Mouse (Mus musculus) kidney, postnatal 0 days (tissue): ENCODE data around the gene Cntnap5c. TPM values are rescaled to one million over a fixed set of nuclear protein-coding genes. Genes with fewer than 3 reads are reported as not detected.

Experiments used
- ATAC-seq: fragments of 200-750 bp; cut with Nextera tagmentation; replicated peaks from 2 replicates; pipeline ENCODE4 v1.8.0; 2017; ENCODE audit warnings: low read depth, moderate number of reproducible peaks, moderate TSS enrichment, moderate library complexity; ENCODE audit not compliant: low FRiP score
- DNase-seq: peaks from one replicate; pipeline ENCODE4 v3.0.0-alpha.2; 2016; ENCODE audit warnings: low spot score
- H3K27ac ChIP-seq: fragments of 300-500 bp; sonication (generic); 2 replicates; pipeline ENCODE4 v1.5.1; 2014; ENCODE audit warnings: mild to moderate bottlenecking
- H3K27me3 ChIP-seq: fragments of 300-500 bp; sonication (generic); 2 replicates; pipeline ENCODE4 v1.6.1; 2014; ENCODE audit warnings: low read length, mixed read lengths; ENCODE audit not compliant: insufficient read depth
- H3K36me3 ChIP-seq: fragments of 300-500 bp; sonication (generic); 2 replicates; pipeline ENCODE4 v1.6.1; 2014; ENCODE audit warnings: low read length, mixed read lengths; ENCODE audit not compliant: insufficient read depth
- H3K4me1 ChIP-seq: fragments of 300-500 bp; sonication (generic); replicated peaks from 2 replicates; pipeline ENCODE4 v1.6.1; 2014; ENCODE audit warnings: antibody characterized with exemption, low read length, mixed read lengths; ENCODE audit not compliant: insufficient read depth
- H3K4me2 ChIP-seq: fragments of 300-500 bp; sonication (generic); 2 replicates; pipeline ENCODE4 v1.6.1; 2014; ENCODE audit warnings: mild to moderate bottlenecking, low read length, moderate library complexity, mixed read lengths
- H3K4me3 ChIP-seq: fragments of 300-500 bp; sonication (generic); replicated peaks from 2 replicates; pipeline ENCODE4 v1.5.1; 2014; ENCODE audit warnings: low read depth, low read length
- H3K9ac ChIP-seq: fragments of 300-500 bp; sonication (generic); 2 replicates; pipeline ENCODE4 v1.6.1; 2014; ENCODE audit warnings: low read depth, low read length
- H3K9me3 ChIP-seq: fragments of 300-500 bp; sonication (generic); replicated peaks from 2 replicates; pipeline ENCODE4 v1.6.1; 2016; ENCODE audit warnings: low read length, inconsistent platforms, mixed read lengths
- CTCF ChIP-seq: IDR thresholded peaks from 2 replicates; pipeline ENCODE4 v1.5.1; 2016; ENCODE audit warnings: antibody characterized with exemption, low read depth, mild to moderate bottlenecking, moderate library complexity
- WGBS: fragments of 180-500 bp; shearing (Covaris S2); extraction: QIAGEN DNeasy Blood & Tissue Kit; methylation state at CpG from one replicate; pipeline ENCODE4 v1.1.7; 2014; 5-methylcytosine and 5-hydroxymethylcytosine counted together
- polyA plus RNA-seq: library from polyadenylated mRNA; unstranded; fragments of >200 nt; fragmentation: Nextera tagmentation; extraction: Ambion mirVana; gene quantifications from 2 replicates; pipeline ENCODE4 v1.2.1, GENCODE M21; 2015

The Cntnap5c gene
- not detected in 2 replicates for polyA plus RNA-seq

- ATAC-seq (peak; percentile 91), DNase-seq (peak; percentile 74)
- Histone ChIP-seq H3K27me3 (no peaks in the 10 kb centered on the region), H3K36me3 (no peaks in the 10 kb centered on the region), H3K27ac (no peak within 1 kb of the TSS), H3K9me3 (no peaks in the 10 kb centered on the region), H3K4me3 (no peak within 1 kb of the TSS), H3K4me1 (no peaks in the 10 kb centered on the region), H3K4me2 (no peak within 1 kb of the TSS), H3K9ac (no peak within 1 kb of the TSS)
- no peak for TF ChIP-seq CTCF
- 20% methylated on average over 26 of the region's 26 CpGs for WGBS
These were observed at the start of gene Cntnap5c for GRCm38 (mm10) chr17:57768622-57769610. TSS of gene Cntnap5c (plus strand) at chr17:57769570.

DNA sequence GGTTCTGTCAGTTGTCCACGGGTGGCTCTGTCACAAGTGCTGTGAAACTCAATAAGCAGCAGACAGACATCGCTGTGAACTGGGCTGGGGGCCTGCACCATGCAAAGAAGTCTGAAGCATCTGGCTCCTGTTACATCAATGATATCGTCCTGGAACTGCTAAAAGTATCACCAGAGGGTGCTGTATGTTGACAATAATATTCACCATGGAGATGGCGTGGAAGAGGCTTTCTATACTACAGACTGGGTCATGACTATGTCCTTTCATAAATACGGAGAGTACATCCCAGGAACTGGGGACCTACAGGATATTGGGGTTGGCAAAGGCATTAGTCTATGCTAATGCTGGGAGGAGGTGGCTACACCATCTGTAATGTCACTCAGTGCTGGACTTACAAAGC, 27.3 kb upstream of the Cntnap5c start, which contains the start of gene Gm21834:
Gm21834 (minus strand) TSS at position 101 of the 400 bp plus-strand sequence.
- DNase-seq (no peak), ATAC-seq (no peak)
- no peaks in the 10 kb centered on the region for H3K27me3 ChIP-seq
- no peak within 1 kb of the TSS for H3K27ac ChIP-seq
- H3K36me3 ChIP-seq, result no peaks in the 10 kb centered on the region
- H3K9me3 ChIP-seq, result no peaks in the 10 kb centered on the region
- H3K4me1 ChIP-seq, result no peaks in the 10 kb centered on the region
- H3K9ac ChIP-seq, result no peak within 1 kb of the TSS
- no peak within 1 kb of the TSS for H3K4me3 ChIP-seq
- no peak for TF ChIP-seq CTCF
- H3K4me2 ChIP-seq, result no peak within 1 kb of the TSS
- 73% methylated on average over 5 of the region's 5 CpGs for WGBS

DNA sequence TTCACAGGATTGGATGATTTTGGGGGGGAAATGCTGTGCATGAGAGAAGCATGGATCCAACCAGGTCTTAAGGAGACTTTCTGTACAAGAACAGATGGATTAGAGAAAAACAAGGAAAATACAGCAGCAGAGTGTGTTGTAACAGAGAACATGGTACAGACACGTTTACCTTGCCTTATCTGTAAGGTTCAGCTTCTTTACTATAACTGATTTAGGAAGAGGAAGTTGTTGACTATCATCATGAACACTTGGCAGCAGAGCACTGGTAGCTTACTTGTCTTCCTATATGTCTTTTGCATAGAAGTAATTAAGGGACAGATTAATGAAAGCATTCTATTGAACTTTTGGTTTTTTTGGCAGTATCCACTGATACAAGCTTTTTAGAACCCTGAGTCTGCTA, 11.3 kb upstream of the Cntnap5c start:
- Histone ChIP-seq H3K9me3 (no peaks in the 10 kb centered on the region), H3K27me3 (no peaks in the 10 kb centered on the region), H3K36me3 (no peaks in the 10 kb centered on the region), H3K4me1 (no peaks in the 10 kb centered on the region), H3K4me2 (no peak overlapping the region), H3K9ac (no peak overlapping the region), H3K4me3 (no peak overlapping the region), H3K27ac (no peak overlapping the region)
- WGBS, result 47% methylated on average over 1 of the region's 1 CpGs
- no peak for TF ChIP-seq CTCF
- DNase-seq (no peak), ATAC-seq (no peak)

DNA sequence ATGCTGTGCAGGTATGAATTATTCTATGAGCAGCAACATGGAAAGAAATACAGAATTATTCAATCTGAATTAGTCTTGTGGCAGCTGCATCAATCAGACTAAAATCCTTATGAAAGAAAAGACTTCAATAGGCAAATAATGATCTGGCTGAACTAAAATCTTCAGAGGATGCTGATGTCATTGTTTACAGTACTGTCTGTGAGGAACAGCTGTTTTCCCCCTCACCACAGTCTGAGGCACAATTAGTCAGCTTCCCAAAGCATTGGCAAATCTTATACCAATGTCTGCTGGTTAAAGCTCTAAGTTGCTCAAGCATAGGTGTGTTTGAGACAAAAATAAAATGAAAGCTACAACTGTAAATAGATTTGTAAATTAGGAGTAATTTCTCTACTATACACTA, 2.1 kb upstream of the Cntnap5c start:
- Histone ChIP-seq H3K27ac (no peak overlapping the region), H3K4me1 (no peaks in the 10 kb centered on the region), H3K4me2 (no peak overlapping the region), H3K4me3 (no peak overlapping the region), H3K9ac (no peak overlapping the region), H3K27me3 (no peaks in the 10 kb centered on the region), H3K36me3 (no peaks in the 10 kb centered on the region), H3K9me3 (no peaks in the 10 kb centered on the region)
- ATAC-seq, result no peak
- TF ChIP-seq CTCF, result no peak
- no peak for DNase-seq

DNA sequence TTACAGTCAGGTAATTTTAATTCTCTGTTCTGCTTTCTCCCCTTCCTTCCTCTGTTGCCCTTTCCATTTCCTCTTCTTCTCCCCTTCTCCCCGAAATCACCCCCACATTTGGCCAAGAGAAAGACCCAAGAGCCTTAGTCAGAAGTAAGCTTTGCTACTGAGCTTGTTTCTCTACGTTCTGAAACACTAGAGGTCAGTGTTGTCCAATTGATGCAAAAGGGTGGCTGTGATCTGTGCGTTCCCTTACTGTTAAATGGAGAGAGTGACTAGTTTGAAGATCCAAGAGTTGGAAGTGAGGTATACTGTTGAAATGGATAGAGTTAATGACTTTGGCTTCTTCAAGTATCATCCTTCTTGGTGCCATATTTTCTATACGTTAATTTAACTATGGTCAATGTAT, 1.5 kb downstream of the Cntnap5c start:
- H3K4me1 ChIP-seq, result no peaks in the 10 kb centered on the region
- DNase-seq (peak; percentile 8), ATAC-seq (no peak)
- no peak overlapping the region for H3K4me3 ChIP-seq
- H3K4me2 ChIP-seq, result no peak overlapping the region
- no peaks in the 10 kb centered on the region for H3K36me3 ChIP-seq
- no peak overlapping the region for H3K27ac ChIP-seq
- peak; percentile 57 for TF ChIP-seq CTCF
- H3K9ac ChIP-seq, result no peak overlapping the region
- H3K9me3 ChIP-seq, result no peaks in the 10 kb centered on the region
- WGBS, result 20% methylated on average over 4 of the region's 4 CpGs
- no peaks in the 10 kb centered on the region for H3K27me3 ChIP-seq

- no peak overlapping the region for H3K9ac ChIP-seq
- H3K36me3 ChIP-seq, result no peaks in the 10 kb centered on the region
- no peak overlapping the region for H3K27ac ChIP-seq
- H3K4me1 ChIP-seq, result no peaks in the 10 kb centered on the region
- no peak overlapping the region for H3K4me3 ChIP-seq
- no peaks in the 10 kb centered on the region for H3K27me3 ChIP-seq
- no peak overlapping the region for H3K4me2 ChIP-seq
- WGBS, result 90% methylated on average over 1 of the region's 1 CpGs
- no peak for DNase-seq
- no peaks in the 10 kb centered on the region for H3K9me3 ChIP-seq
- no peak for TF ChIP-seq CTCF
- ATAC-seq, result no peak
These were observed 18.9 kb downstream of the Cntnap5c start for GRCm38 (mm10) chr17:57788161-57788799.
